Mouse (Mus musculus): Measurements from ENCODE around the gene Cacng1.

Cacng1 gene

DNA sequence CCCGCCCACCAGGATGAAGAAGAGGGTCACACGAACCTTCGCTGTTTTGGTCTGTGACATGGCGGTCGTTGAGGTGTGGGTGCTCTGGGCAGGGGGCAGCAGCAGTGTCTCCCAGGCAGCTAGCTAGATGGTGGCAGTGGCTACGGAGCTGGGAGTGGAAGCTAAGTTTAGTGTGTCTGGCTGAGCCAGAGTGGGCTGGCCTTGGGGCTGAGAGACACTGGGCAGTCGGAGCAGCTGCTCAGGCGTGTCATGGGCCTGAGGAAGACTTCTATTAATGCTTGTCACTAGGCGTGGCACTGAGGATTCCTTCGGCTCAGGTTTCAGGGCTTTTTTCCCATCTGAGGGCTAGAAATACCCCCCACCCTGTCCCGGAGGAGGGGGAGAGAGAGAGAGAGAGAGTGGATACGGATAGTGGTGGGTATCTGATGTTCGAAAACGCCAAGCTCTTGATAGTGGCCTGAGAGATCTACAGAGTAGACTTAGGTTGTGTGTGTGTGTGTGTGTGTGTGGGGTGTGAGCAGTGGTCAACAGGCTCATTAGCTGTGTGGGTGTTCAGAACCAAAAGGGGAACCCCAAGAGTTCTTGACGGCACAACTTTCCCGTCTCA lies at the start of gene Cacng1:
Gene Cacng1 (minus strand): TSS at position 191 of the 607 bp plus-strand sequence.
- no peak for DNase-seq (ENCODE audit: low read depth in 2 of 2, low spot score in 2 of 2)

GRCm38 (mm10) chr11:107762688-107763460 lies 46.6 kb upstream of the Cacng1 start:
- DNase-seq (ENCODE audit: low read depth in 2 of 2, low spot score in 2 of 2): no peak

GRCm38 (mm10) chr11:107761790-107762500 lies 45.6 kb upstream of the Cacng1 start:
- no peak for DNase-seq (ENCODE audit: low read depth in 2 of 2, low spot score in 2 of 2)

GRCm38 (mm10) chr11:107760001-107760400 lies 43.7 kb upstream of the Cacng1 start:
- DNase-seq (ENCODE audit: low read depth in 2 of 2, low spot score in 2 of 2): no peak

DNA sequence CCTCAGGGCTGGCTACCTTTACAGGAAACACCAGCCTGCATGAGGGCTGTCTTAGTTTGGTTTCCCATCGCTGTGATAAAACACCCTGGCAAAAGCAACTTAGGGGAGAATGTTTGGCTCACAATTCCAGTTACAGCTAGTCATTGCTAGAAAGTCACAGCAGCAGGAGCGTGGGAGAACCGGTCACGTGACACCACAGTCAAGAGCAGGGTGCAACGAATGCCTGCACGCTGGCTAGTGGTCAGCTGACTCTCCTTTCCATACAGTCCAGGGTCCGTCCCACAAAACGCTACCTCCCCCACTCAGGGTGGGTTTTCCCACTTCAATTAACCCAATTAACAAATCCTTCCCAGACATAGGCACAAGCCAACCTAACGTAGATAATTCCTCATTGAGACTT lies 43.2 kb upstream of the Cacng1 start:
- DNase-seq (ENCODE audit: low read depth in 2 of 2, low spot score in 2 of 2): no peak

- DNase-seq (ENCODE audit: low read depth in 2 of 2, low spot score in 2 of 2): no peak
Observed at GRCm38 (mm10) chr11:107749114-107749513, 32.8 kb upstream of the Cacng1 start.

DNA sequence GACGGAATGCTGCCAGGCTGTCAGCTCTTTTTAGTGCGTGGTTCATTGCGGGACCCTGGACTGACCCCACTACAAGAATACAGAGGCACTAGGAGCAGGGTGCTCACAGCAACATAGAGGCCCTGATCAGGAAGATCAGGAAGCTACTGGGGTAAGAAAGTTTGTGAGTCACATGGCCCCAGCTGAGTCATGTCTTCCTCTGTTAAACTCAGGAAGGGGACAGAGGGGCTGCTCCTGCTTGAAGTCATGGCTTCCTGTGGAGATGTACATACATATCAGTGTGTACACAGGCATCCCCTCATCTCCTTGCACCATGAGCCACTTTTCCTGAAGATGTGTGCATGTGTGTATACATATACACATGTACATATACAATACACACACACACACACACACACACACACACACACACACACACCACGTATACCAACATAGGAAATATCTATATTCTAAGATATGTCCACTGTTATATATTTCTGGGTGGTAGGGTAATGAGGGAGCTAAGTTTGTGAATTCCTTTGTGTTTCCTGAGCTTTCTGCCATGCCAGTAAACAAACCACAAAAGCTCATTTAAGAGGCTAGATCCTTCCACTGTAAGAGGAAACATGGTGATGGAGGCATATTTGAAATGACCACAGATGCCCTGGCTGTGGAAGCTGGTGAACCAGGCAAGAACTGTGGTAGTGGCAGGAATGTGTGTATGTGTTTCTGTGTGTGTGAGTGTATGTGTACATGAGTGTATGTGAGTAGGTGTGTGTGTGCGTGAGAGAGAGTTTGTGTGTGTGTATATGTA lies 32.1 kb upstream of the Cacng1 start:
- DNase-seq (ENCODE audit: low read depth in 2 of 2, low spot score in 2 of 2): no peak

- DNase-seq (ENCODE audit: low read depth in 2 of 2, low spot score in 2 of 2): no peak
Observed at GRCm38 (mm10) chr11:107743100-107743499, 26.8 kb upstream of the Cacng1 start.

DNA sequence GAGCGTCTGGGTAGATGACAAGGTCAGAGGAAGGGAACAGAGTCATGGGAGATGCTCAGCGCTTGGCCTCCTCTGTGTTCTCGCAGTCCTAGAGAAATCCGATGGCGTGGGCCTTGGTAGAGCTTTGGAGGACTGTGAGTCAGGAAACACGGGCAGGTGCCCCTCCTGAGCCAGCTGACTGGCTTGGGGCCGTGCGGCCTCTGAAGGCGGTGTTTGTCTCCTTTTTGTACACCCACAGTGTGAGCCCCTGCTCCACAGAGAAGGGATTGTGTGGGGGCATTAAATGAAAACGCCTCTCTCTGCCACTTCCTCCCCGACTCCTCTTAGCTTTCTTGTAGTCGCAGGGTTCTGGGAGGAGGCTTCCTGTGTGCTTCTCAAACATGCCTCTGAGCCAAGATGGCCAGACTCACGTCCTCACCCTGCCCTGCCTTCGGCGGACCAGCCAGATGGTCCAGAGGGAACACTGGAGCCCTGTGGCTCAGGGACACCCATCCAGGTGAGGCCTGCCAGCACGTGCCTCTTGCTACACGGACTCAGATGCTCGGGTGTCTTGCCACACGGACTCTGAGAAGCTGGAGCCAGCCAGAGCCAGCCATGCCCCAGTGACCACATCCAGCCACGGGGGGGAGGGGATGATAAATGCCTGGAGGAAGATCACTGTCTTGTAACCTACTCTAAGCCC lies 22.2 kb upstream of the Cacng1 start:
- DNase-seq (ENCODE audit: low read depth in 2 of 2, low spot score in 2 of 2): peak in 1 of 2 experiments; percentile 22

- DNase-seq (ENCODE audit: low read depth in 2 of 2, low spot score in 2 of 2): no peak
Observed at GRCm38 (mm10) chr11:107737886-107738285, 21.6 kb upstream of the Cacng1 start.

DNA sequence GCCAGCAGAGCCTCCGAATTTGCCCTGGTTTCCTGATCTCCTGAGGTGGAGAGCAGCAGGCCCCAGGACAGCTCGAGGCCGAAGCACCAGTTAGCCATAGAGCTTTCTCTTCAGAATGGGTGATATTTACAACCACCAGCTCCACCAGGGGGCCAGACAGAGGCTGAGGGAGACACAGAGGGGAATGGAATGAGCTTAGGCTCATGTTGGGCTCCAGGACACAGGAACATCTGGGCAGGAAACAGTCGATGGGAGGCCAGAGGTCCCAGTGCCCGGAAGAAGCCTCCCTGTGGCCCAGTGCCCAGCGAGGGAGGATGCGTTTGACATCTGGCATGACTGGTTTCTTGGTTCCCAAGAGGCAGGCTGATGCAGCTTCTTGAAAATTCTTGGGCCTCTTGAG lies 17.8 kb upstream of the Cacng1 start:
- DNase-seq (ENCODE audit: low read depth in 2 of 2, low spot score in 2 of 2): no peak

DNA sequence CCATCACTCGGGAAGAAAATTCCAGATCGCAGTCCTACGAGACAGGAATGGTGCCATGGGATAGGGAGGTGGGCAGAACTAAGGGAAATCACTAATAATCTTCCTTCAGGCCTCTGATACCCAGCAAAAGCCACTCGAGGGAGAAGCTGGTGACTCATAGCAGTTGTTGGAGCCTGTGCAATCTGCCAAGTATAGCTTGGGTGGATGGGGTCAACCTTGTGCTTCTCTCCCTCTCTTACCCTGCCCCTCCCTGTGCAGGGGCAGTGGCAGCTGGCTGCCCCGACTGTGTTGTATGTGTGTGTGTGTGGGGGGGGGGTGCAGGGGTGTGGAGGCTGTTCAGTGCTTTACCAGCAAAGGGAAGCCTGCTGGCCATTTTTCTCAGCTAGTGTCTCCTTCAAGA lies 15.2 kb upstream of the Cacng1 start:
- DNase-seq (ENCODE audit: low read depth in 2 of 2, low spot score in 2 of 2): no peak

DNA sequence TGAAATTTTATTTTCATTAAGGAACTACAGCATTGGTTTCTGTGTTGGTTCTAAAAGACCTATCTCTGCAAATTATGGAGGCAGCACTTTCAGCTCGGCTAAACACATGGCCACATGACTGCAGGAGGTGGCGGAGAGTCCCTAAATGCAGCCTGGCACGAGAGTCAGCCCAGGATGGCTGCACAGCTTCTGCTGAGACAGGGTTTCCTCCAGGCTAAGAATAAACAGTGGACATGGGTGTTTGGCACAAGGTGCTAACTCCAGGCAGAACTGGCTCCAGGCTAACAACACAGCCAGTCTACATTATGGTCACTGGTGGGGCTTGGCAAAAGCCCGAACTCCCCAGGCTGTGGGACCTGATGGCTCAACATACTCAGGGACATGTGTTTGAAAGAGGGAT lies 14.6 kb upstream of the Cacng1 start:
- DNase-seq (ENCODE audit: low read depth in 2 of 2, low spot score in 2 of 2): no peak

DNA sequence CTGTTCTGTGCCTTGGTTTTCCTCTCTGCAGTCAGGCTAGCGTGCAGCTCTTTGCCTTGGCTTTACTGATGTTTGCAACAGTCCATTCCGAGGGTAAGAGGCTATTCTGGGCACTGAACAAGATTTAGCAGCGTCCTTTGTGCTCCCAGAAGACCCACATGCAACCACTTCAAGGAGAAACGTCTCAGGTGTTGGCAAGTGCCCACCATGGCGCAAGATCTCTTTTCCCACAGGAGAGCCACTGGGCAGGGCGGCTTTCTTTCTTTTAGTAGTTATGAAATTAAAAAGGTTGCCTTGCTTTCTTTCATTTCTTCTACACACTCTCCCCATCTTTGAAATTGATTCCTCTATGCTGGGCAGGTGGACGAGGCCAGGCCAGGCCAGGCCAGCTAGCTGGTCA lies 12.8 kb upstream of the Cacng1 start:
- no peak for DNase-seq (ENCODE audit: low read depth in 2 of 2, low spot score in 2 of 2)

DNA sequence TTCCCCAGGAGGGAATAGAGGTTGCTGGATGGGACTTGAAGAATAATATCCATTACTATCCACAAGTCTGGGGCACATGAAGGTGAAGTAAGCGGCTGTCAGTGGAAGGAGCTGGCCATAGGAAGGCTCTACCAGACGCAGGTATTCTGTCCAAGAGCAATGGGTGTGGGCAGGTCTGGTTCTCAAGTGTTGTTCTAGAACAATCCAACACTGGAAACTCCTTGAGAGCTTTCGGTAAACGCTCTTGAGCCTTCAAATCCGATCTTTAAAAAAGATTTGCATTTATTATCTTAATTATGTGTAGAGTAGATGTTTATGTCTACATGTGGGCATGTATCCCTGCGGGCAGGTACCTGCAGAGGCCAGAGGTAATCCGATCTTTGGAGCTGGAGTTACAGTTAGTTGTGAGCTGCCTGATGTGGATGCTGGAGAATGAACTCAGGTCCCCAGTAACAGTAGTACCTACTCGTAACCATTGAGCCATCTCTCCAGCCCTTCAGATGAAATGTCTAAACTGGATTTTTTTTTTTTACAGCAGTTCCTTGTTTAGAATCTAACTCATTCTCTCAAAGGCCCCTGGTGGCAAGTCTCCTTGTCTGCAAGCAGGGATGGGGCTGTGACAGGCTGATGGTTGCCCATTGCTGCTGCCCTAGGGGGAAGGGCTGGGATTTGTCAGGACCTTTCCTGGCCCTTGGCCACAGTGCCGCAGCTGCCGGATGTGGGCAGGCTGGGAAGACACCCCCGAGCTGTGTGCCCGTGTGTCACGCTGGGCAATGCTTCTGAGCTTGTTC lies 11.9 kb upstream of the Cacng1 start:
- DNase-seq (ENCODE audit: low read depth in 2 of 2, low spot score in 2 of 2): no peak

DNA sequence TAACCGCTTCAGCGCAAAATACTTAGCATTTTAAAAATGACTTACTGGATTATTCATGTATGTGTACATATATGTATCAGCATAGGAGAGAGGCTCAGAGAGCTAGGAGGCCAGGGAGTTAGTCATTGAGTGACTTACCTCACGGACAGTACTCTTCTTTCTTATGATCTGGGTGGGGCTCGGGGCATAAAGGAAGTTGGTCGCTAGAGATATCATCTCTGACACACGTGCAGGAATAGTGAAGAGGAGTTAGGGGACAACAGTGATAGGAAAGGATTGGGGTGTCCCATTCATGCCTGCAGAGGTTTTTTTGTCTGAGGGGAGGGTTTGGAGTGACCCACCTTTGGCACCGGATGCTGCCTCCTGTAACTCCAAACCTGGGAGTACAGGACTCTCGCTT lies 8.3 kb upstream of the Cacng1 start:
- no peak for DNase-seq (ENCODE audit: low read depth in 2 of 2, low spot score in 2 of 2)

- no peak for DNase-seq (ENCODE audit: low read depth in 2 of 2, low spot score in 2 of 2)
Observed at GRCm38 (mm10) chr11:107721057-107721456, 4.7 kb upstream of the Cacng1 start.

- no peak for DNase-seq (ENCODE audit: low read depth in 2 of 2, low spot score in 2 of 2)
Observed at GRCm38 (mm10) chr11:107720264-107721021, 4.1 kb upstream of the Cacng1 start.

- no peak for DNase-seq (ENCODE audit: low read depth in 2 of 2, low spot score in 2 of 2)
Observed at GRCm38 (mm10) chr11:107714368-107714767, 2.0 kb downstream of the Cacng1 start.
